Mouse (Mus musculus) layer of hippocampus, postnatal 10 days (tissue): ENCODE measurements at regions not wholly inside any gene's neighbourhood (a gene's known extent, or its start where the extent isn't known, plus 50 kb on each side); places are given as distances from the start of the nearest gene placed in this dataset.
"Not testable (repeated sequence)": the region's sequence is repeated elsewhere in the genome, so short reads cannot be mapped to it uniquely, and the experiment has no call there.

Experiments used
- DNase-seq, 2 experiments: peaks; one replicate each; pipeline ENCODE4 v3.0.0; 2021; ENCODE audit warnings: low spot score in 2 of 2

DNA sequence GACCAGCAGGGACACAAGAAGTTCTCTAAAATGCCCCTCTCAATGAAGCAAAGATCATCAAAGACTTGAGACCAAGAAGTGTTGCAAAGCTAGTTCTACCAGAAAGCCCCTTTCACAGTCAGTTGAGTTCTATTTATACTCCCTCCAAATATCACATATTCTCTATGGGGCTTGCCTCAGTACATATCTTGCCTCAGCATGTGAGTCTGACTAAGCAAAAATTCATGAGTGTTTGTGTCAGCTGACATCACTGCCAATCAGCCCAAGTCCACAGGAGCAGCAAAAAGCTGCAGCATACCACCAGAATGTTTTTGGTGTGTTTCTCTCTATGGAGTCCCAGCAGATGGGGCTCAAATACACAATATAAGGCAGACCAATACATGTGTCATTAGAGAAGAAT, 631.6 kb downstream of the Rpia start:
- DNase-seq, result no peak

DNA sequence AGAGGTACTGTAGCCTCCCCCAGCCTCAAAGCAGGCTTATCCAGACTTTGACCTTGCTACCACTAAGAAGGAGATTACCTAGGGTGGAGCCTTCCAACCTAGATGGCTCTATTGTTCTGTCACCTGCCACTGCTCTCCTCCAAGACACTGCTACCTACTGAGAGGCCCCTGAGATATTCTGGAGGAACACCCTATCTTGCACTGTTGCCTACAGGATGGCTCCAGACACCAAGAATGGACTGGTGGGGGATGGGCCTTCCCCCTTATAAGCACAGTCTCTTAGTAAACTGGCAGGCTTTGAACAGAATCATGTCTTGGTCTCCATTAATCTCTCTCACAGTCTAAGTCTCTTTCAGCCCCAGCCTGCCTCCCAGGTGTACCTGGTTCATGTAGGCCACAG, 636.3 kb downstream of the Rpia start:
- DNase-seq, result not testable (repeated sequence)

DNA sequence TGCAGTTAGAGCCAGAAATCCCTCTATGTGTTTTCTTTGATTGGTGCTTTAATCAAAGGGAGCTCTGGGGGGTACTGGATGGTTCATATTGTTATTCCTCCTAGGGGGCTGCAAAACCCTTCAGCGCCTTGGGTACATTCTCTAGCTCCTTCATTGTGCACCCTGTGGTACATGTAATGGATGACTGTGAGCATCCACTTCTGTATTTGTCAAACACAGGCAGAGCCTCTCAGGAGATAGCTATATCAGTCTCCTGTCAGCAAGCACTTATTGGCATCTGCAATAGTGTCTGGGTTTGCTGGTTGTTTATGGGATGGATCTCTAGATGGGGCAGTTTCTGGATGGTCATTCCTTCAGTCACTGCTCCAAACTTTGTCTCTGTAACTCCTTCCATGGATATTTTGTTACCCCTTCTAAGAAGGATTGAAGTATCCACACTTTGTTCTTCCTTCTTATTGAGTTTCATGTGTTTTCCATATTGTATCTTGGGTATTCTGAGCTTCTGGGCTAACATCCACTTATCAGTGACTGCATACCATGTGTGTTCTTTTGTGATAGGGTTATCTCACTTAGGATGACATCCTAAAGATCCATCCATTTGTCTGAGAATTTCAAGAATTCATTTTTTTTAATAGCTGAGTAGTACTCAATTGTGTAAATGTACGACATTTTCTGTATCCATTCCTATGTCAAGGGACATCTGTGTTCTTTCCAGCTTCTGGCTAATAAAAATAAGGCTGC, 640.8 kb downstream of the Rpia start:
- DNase-seq, result not testable (repeated sequence)

DNA sequence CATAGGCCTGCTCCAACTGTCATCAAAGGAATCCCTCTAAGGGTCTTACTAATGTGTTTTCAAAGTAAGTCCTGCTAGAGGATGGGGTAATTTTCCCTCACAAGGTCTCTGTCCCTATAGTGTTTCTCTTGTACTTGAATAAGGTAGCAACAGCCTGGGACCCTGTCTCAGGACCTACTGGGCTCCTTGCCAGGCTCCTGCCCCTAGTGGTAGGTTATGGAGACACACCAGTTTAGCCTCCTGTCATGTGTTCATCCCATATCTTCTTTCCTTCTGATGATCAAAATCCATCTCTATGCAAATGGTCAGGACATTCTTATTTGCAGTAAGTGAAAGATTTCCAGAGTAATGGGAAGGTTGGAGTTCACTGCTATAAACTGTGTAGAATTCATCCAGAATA, 645.0 kb downstream of the Rpia start:
- DNase-seq, result peak in 1 of 2 experiments; percentile 11

DNA sequence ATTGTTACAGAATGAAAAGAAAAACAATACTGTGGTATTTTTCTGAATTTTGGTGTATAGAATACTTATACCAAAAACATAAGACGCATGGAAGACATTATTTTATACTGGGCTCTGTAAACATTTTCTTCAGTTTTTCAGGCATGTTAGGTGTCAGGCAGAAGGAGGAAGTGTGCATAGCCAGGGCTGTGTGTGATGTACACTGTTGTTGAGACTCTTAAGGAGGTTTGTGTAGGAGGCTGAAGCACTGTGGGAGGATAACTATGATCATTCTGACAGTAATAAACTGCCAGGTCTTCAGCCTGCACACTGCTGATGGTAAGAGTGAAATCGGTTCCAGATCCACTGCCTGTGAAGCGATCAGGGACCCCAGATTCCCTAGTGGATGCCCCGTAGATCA, 648.7 kb downstream of the Rpia start:
- DNase-seq, result not testable (repeated sequence)

DNA sequence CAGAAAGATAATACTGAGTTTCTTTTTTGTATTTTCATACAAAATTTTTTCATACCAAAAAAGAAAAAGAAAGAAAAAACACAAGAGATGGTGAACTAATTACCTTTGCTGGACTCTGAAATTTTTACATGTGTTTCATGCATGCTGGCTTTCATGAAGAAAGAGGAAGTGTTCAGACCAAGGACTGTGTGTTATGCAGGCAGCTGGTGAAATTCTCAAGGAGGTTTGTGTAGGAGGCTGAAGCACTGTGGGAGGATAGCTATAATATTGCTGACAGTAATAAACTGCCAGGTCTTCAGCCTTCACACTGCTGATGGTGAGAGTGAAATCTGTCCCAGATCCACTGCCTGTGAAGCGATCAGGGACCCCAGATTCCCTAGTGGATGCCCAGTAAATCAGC, 675.2 kb downstream of the Rpia start:
- DNase-seq, result no peak

DNA sequence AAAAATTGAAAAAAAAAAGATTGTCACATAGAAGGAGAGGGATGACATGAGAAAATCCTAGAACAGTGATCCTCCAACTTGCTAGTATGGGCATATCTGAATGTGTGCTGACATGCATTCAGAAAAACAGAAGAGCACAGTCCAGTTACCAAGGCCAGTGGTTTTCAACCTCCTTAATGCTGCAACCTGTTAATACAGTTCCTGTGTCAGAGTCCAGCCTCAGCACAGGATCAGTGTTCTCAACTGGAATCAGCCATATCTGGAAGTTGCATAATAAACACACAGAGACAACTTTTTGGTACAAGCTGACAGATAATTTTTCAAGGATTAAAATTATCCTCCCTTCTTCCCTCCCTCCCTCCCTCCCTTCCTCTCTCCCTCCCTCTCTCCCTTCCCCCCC, 680.1 kb downstream of the Rpia start:
- DNase-seq, result no peak

DNA sequence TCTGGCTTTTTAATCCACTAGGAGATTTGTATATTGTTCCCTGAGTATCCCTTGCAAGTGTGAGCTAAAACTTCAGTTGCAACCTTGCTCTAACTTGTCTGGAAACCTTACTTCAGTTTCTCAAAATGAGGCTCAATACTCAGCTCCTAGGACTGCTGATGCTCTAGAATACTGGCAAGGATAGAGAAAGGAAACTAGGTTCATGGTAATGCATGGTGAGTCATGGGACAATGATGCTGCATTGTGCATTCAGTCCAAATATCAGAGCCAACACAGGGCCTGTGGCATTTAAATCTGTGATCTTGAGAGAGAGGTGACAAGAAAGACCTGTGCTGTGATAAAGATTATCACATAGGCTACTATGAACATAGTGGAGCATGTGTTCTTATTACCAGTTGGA, 682.6 kb downstream of the Rpia start:
- not testable (repeated sequence) for DNase-seq

DNA sequence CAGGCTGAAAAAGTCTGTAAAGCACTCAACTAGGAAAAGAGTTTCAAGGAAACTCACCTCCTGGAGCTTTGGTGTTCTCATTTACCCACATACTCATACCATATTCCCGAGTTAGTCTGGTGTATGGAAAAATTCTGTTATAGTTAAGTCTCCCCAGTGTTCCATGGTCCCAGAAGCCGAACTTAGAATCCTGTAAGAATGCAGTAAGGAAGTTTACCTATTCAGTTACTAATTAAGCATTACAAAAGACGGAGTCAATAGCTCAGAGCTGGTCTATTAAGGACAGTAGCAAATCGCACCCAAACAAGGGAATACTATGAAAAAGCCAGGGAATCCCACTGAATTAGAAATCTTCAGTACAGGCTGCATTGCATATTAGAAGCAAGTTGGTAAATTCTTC, 688.3 kb downstream of the Rpia start:
- DNase-seq, result no peak

DNA sequence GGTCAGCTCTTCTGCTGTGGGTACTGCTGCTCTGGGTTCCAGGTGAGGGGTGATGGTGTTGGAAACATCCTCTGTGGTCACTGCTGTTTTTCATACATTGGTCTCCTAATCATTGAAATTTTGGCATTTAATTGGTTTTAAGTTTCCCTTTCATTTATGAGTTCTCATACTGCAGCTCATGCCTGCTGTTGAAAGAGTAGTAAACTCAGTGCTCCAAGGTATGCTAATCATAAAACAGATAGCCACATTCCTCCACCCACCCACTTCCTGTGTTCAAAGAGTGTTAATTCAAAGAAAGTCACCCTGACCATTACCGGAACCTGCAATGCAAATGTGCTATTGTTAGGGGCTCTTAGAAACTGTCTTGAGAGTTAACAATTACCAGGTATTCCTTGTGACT, 688.9 kb downstream of the Rpia start:
- not testable (repeated sequence) for DNase-seq

DNA sequence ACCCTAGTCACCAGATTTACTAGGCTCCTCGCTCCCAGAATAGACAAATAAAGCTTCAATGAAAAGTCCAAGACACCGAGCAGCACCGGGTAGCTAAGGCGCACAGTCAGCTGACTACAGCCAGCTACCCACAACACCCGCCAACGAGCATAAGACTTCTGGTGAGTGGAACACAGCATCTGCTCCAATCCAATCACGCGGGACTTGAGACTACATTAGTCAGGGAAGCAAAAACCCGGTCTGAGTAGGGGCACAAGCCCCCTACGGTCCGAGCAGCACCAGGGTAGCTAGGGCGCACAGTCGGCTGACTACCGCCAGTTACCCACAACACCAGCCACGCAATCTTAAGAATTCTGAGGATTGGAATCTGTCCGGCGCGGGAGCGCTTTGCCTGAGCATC, 704.0 kb downstream of the Rpia start:
- no peak for DNase-seq

DNA sequence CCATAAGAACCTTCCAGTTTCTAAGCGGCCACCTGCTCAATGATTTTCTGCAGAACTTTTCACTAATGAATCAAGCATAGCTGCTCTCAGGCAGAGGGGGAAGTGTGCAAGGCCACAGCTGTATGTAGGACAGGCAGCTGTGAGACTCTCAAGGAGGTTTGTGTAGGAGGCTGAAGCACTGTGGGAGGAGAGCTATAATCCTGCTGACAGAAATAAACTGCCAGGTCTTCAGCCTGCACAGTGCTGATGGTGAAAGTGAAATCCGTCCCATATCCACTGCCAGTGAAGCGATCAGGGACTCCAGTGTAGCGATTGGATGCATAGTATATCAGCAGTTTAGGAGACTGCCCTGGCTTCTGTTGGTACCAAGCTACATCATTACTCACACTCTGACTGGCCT, 718.2 kb downstream of the Rpia start:
- no peak for DNase-seq

DNA sequence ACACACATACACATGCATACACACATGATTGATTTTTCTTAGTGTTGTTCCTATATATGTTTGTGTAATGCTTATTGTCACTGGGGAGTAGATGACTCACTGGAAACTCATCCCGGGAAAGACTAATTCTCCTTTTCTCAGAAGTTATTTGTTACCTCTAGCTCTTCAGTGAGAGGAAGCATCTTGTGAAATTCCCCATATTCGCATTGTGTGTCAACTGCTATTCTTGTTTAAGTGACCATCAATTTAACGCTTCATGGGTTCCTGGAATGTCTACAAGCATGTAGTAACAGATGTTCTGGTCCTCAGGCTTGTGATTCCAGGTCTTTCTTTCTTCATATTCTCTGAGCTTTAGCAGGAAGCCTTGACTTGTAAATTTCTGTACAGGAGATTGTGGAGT, 720.0 kb downstream of the Rpia start:
- DNase-seq, result no peak

DNA sequence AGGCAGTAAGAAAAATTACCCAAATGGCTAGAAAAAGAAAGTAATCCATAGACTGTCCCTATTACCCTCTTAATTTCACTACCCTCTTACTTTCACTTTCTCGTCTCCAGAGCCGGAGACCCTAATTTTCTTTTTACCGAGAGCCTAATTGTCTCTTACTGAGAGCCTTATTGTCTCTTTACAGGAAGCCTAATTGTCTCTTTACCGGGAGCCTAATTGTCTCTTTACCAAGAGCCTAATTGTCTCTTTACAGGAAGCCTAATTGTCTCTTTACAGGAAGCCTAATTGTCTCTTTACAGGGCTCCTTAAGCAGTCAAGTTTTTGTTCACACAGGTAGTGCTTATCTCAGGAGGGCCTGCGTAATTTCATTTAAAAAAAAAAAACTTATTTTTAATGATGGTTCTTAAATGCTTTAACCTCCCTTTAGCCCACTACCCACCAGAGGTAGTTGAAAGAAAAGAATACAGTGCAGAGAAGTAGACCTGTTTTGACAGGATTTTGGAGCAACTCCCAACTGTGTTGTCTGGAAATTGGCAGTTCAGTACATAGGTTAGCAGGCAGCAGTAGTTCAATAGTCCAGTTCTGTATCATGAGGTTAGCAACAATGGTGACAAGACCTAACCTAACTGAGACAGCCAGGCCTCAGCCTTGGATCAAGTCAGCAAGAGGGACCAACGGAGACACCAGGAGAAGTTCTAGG, 724.2 kb downstream of the Rpia start:
- no peak for DNase-seq

DNA sequence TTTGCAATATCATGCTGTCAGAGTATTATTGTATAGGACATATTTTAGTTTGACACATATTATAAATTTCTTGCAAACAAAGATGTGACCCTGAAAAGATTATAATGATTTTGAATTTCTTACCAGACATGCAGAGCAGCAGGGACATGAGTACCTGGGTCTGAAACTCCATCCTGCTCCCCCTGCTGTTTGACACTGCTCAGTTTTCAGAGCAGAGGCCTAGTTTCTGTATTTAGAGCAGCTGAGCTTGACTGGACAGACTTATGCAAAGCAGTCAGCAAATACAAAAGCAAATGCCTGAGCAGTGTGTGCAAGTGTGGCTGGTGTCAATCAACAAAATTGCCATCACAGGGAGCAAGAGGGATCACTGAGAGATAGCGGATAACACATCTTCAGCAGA, 733.0 kb downstream of the Rpia start:
- DNase-seq, result no peak

DNA sequence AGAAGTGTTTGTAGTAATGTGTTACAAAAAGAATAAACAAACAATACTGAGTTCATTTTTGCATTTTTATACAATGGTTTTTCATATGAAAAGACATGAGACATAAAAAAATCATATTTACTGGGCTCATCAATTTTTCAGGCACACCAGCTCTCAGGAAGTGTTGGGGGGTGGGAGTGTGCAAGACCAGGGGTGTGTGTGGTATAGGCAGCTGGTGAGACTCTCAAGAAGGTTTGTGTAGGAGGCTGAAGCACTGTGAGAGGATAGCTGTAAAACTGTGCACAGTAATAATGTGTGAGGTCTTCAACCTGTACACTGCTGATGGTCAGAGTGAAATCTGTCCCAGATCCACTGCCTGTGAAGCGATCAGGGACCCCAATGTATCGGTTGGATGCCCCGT, 733.7 kb downstream of the Rpia start:
- DNase-seq, result no peak

DNA sequence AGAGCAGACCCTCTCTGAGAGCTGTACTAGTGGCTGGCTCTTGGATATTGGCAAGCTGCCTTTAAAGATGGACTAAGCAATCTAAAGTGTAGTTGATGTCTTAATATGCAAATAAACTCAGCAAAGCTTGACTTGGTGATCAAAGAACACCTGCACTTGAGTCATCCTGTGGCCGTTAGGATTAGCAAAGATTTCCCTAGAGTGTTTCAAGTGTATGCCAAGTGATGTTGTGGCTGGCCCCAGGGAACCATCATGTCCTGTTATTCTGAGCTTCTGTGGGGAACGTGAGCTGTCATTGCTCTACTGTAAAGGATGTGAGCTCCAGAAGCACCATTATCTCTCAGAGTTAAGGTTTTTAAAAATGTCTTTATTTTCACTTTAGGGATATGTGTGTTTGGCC, 751.1 kb downstream of the Rpia start:
- no peak for DNase-seq

DNA sequence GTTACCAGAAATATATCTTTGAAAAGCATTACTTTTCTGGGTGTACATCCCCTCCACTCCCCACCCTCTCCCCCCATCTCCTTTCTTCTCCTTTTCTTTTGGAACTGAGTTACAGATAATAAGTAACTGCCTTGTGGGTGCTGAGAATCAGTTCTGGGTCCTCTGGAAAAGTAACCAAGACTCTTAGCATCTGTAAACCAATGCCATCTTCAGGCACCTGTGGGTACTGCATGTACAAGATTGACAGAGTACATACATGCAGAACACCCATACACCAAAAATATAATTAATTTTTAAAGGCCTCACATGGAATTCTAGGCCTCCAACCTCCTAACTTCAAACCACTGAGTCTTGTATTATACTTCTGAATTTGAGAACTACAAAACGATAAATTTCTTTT, 758.4 kb downstream of the Rpia start:
- DNase-seq, result no peak

DNA sequence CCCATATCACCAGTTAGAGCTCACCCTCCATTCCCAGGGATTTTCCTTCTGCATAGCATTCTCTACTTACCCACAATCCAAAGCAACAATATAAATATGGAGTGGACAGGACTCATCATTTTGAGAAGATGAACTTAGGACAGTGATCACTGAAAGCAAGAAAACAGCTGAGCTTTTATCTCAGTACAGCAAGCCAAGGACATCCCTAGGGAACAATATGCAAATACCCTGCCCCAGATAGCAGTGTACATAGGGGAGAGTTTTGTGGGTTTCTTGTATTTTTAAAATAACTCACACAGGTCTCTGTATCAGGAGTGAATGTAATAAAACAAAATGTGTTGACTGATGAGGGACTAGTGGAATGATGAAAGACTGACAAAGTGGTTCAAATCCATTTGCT, 780.5 kb downstream of the Rpia start:
- DNase-seq, result no peak
